Mouse (Mus musculus) central nervous system, embryonic 14 days (tissue): ENCODE results near the gene Thegl. TPM values are rescaled to one million over a fixed set of nuclear protein-coding genes. Genes with fewer than 3 reads are reported as not detected.

Experiments used
- polyA plus RNA-seq: library from polyadenylated mRNA; depleted of rRNA; stranded (reverse); fragments of >200 nt; gene quantifications from 2 replicates; pipeline ENCODE4 v1.2.3, GENCODE M21; 2012; rRNA removed

The Thegl gene
- polyA plus RNA-seq = 0.30 and 0.32 TPM in 2 replicates

DNA sequence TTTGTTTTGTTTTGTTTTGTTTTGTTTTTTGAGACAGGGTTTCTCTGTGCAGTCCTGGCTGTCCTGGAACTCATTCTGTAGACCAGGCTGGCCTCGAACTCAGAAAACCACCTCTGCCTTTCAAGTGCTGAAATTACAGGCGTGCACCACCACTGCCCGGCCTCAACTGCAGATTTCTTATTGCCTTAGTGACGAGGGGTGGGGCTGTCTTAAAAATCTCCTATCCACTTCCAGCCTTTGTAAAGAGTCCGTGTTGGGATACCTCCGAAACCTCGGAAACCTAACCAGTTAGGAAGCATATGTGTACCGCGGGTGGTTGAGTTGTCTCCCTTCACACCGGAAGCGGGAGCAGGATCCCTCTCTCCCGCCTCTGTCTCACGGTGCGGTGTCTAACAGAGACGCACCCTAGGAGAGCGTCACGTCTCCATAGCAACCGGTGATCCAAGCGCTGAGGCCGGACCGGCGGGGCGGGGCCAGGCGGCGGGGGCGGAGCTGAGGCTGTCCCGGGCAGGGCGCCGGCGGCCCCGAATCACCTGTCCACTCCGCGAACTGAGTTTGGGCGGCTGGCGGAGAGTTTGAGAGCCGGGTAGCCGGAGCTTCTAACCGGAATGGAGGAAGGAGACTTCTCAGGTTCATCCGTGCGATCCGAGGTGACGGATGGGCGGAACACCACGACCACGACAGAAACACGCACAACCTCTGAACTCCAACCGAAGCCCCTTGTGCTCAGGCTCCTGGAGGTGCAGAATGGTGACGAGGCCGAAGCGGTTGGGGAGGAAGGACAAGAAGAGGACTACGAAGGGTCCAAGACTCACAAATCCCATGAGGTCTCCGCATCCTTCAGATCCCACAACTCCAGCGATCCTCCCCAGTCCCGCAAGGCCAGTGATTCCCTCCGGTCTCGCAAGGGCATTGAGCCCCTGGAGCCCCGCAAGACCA lies at the start of gene Thegl:
Thegl (plus strand) TSS at position 480 of the 939 bp plus-strand sequence.

DNA sequence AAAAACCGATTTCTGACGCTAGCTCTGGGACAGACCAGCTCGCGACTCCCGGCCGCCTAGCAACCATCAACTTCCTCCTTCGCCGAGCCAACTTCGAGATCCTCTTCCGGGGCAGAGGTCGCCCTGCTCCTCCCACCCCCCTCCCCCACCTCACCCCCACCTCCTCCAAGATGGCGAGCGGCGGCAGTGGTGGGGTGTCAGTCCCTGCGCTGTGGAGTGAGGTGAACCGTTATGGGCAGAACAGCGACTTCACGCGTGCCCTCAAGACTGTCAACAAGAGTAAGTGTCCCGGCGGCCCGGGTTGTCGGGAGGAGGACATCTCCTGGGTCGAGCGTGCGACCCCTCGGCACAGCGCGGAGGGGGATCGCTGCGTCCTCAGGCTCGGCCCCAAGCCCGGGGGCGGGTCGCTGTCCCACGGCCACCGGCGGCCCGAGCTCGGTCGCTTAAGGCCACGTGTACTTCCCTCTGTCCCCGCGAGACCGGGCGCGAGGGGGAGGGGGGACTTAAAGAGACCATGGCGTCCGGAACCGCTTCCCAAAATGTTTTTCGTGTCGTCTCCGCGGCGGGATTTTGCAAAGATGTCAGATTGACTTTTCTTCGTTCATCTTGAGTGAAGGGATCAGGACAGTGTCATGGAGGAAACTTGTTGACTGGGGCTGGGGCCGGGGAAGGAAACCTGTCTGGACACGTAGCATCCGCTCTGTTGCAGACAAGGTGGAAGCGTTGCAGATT lies 41.1 kb upstream of the Thegl start, which contains the start of gene Srp72:
Srp72 (plus strand) TSS at position 130 of the 732 bp plus-strand sequence.

DNA sequence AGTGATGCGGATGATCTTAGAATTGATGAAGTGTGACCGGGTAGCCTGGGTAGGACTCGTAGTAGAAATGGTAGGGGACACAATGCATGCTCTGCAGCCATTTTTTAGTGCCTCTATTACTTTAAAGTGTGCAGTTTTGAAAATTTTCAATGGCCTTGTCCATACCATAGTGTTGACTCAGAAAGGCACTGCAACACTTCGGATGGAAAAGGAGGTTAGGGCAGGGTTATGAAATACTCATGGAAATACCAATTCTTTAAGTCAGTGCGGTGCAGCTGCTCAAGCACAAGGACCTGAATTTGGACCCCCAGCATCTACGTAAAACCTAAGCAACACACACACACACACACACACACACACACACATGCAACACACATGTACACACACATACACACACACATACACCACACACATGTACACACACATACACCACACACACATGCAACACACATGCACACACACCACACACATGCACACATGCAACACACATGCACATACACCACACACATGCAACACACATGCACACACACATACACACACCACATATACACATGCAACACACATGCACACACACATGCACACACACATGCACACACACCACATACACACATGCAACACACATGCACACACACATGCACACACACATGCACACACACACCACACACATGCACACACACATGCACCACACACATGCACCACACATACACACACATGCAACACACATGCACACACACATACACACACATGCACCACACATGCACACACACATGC lies 11.6 kb upstream of the Thegl start, which contains the start of gene Arl9:
Arl9 (plus strand) TSS at position 5 of the 771 bp plus-strand sequence.

Other genes with a start within 250 kb of the Thegl start
- gene Aasdh, start 110.5 kb upstream of the Thegl start, polyA plus RNA-seq = 31.3 and 31.9 TPM in 2 replicates
- 104 and 137 TPM in 2 replicates for gene Paics, start 64.7 kb upstream of the Thegl start, polyA plus RNA-seq
- 9.7 and 11.5 TPM in 2 replicates for gene Ppat, start 64.4 kb upstream of the Thegl start, polyA plus RNA-seq
- 81.4 and 83.4 TPM in 2 replicates for gene Srp72, start 41.3 kb upstream of the Thegl start, polyA plus RNA-seq
- gene Arl9, start 12.0 kb upstream of the Thegl start, polyA plus RNA-seq = 0.41 and 0.55 TPM in 2 replicates
- gene Hopx, start 99.1 kb downstream of the Thegl start, polyA plus RNA-seq = 23.2 and 29.0 TPM in 2 replicates
- 0.61 and 0.72 TPM in 2 replicates for gene Spink2, start 195.4 kb downstream of the Thegl start, polyA plus RNA-seq
- 9.0 and 12.1 TPM in 2 replicates for gene Rest, start 249.5 kb downstream of the Thegl start, polyA plus RNA-seq